In the genomic region with DNA sequence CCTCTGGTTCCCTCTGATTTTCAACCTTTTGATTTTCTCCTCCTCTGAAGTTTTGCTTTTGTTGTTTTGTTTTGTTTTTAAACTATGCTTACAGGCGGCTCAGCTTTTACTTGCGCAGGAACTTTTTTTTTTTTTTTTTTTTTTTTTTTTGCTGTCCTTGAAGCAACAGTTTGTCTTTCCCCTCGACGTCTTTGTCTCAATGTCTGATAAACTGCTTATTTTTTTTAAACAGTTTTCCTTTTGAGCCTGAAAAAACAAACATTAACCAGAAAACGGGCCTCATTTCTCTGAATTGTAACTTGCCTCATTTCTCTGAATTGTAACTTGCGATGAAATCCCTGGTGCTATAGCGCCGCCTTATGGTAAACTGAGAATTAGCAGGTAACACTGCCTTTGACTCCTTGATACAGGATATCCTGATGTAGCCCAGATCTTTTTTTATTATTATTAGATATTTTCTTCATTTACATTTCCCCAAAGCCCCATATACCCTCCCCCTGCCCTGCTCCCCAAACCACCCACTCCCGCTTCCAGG, we compare ENCODE assay signal across 10 mouse cellular contexts. TPM values are rescaled to one million over a fixed set of nuclear protein-coding genes. Genes with fewer than 3 reads are reported as not detected.
DNase-seq lines count a peak whose midpoint lies in the region; ATAC-seq and TF ChIP-seq lines count a peak whose summit lies in the region.
"Had no signal": no experiment of that assay in that cellular context is flagged by ENCODE, and none has a peak within 500 bp of the region (broad histone marks: within the 10 kb centered on the region; RNA-seq: fewer than 3 reads in every experiment).

No protein-coding gene starts in this region.

- WGBS in liver, embryonic 13.5 days (ENCODE audit: insufficient replicate concordance): 24% methylated on average over 9 of the region's 9 CpGs
- 31% methylated on average over 9 of the region's 9 CpGs for WGBS in thymus, adult 2 months

- TF ChIP-seq POLR2A in thymus, adult 2 months (IDR thresholded peaks at IDR 0.05; ENCODE audit: control insufficient read depth, extremely low read depth, insufficient read depth, low read length, poor library complexity): no peak

- no peak overlapping the region for H3K4me3 ChIP-seq in liver, embryonic 13.5 days (replicated peaks)
- no peak overlapping the region for H3K4me3 ChIP-seq in thymus, adult 2 months (ENCODE audit: control insufficient read depth, insufficient read depth, low read length)
- H3K4me3 ChIP-seq: hindbrain, embryonic 15.5 days; neural tube, embryonic 13.5 days had no signal

- H3K27ac ChIP-seq in liver, embryonic 13.5 days: no peak overlapping the region
- no peak overlapping the region for H3K27ac ChIP-seq in thymus, adult 2 months (ENCODE audit: control insufficient read depth, insufficient read depth, low read length)
- H3K27ac ChIP-seq: hindbrain, embryonic 15.5 days; neural tube, embryonic 13.5 days had no signal

- H3K9ac ChIP-seq in liver, embryonic 13.5 days: no peak overlapping the region
- H3K9ac ChIP-seq: hindbrain, embryonic 15.5 days; neural tube, embryonic 13.5 days had no signal

- ATAC-seq in inflammation-experienced regulatory T-cells, adult 6 months: peak; percentile 80
- peak; percentile 45; the same call in 1 of the 2 replicates for ATAC-seq in liver, embryonic 13.5 days (ENCODE audit: low read depth)

- TF ChIP-seq CTCF in thymus, adult 2 months (IDR thresholded peaks at IDR 0.05; ENCODE audit: borderline replicate concordance, control insufficient read depth, extremely low read depth, insufficient read depth, low read length, poor library complexity): no peak

- no peaks in the 10 kb centered on the region for H3K9me3 ChIP-seq in liver, embryonic 13.5 days (replicated peaks)
- H3K9me3 ChIP-seq: hindbrain, embryonic 15.5 days; neural tube, embryonic 13.5 days had no signal

- H3K4me2 ChIP-seq in liver, embryonic 13.5 days: 0 out of 2 replicates have a peak overlapping the region, but pooled peaks have one; percentile 5
- H3K4me2 ChIP-seq: hindbrain, embryonic 15.5 days; neural tube, embryonic 13.5 days had no signal

- no peaks in the 10 kb centered on the region for H3K27me3 ChIP-seq in liver, embryonic 13.5 days
- no peaks in the 10 kb centered on the region for H3K27me3 ChIP-seq in thymus, adult 2 months (ENCODE audit: control insufficient read depth, insufficient read depth, low read length)
- H3K27me3 ChIP-seq: hindbrain, embryonic 15.5 days; neural tube, embryonic 13.5 days had no signal

- no peaks in the 10 kb centered on the region for H3K36me3 ChIP-seq in liver, embryonic 13.5 days
- no peaks in the 10 kb centered on the region for H3K36me3 ChIP-seq in thymus, adult 2 months (ENCODE audit: control insufficient read depth, insufficient read depth, low read length)
- H3K36me3 ChIP-seq: hindbrain, embryonic 15.5 days; neural tube, embryonic 13.5 days had no signal

- peak; percentile 35 for DNase-seq in cerebellum, adult 8-10 months
- no peak for DNase-seq in cerebellum, adult 9-11 months
- peak; percentile 49 for DNase-seq in ovary, postnatal 14 days (ENCODE audit: low spot score)
- no peak for DNase-seq in ovary, adult 18-20 months (ENCODE audit: low spot score)
- DNase-seq in c-Kit-positive CD71-positive TER-119-negative erythroid progenitor cells, embryonic 14.5 days (ENCODE audit: low read depth): peak; percentile 70
- peak; percentile 55 for DNase-seq in liver, embryonic 13.5 days
- DNase-seq in thymus, adult 2 months: peak; percentile 56

- H3K4me1 ChIP-seq in liver, embryonic 13.5 days (replicated peaks): peaks cover 3% of the 10 kb centered on the region
- H3K4me1 ChIP-seq in thymus, adult 2 months (replicated peaks; ENCODE audit: control insufficient read depth, insufficient read depth, low read length): no peaks in the 10 kb centered on the region
- H3K4me1 ChIP-seq: hindbrain, embryonic 15.5 days; neural tube, embryonic 13.5 days had no signal

RNA-seq across cellular contexts. Expression of gene Nr1d2, which starts 52.0 kb away (rescaled TPM):
- 10 to 100 TPM in 2 of 3 experiments, 1 to 10 TPM in 1; 8.5 to 15.0 (median 13.0) TPM for polyA plus RNA-seq in inflammation-experienced regulatory T-cells, adult 6 months (2017; shearing (Covaris generic))
- 1.4 and 1.6 TPM in 2 replicates for polyA plus RNA-seq in liver, embryonic 13.5 days (2015; fragmentation: Nextera tagmentation; extraction: Ambion mirVana)
- 9.2 and 10.2 TPM in 2 replicates for polyA plus RNA-seq in thymus, adult 2 months (2012; rRNA removed)

Comparison
In these comparisons a context has a peak if more than half of its experiments do, and no peak if none do; other contexts are left out.
1. DNase-seq: peak in cerebellum, adult 8-10 months (single experiment), ovary, postnatal 14 days (single experiment), c-Kit-positive CD71-positive TER-119-negative erythroid progenitor cells, embryonic 14.5 days (single experiment), liver, embryonic 13.5 days (single experiment) and thymus, adult 2 months (single experiment); none in cerebellum, adult 9-11 months (single experiment) and ovary, adult 18-20 months (single experiment).